Mouse (Mus musculus) heart, adult 2 months (tissue): Measurements from ENCODE around the gene Phf13.

Source experiments
- CTCF ChIP-seq: fragments of 200-600 bp; IDR thresholded peaks from 2 replicates; pipeline ENCODE4 v1.8.1; 2022; ENCODE audit warnings: antibody characterized with exemption, mild to moderate bottlenecking, moderate library complexity
- EP300 ChIP-seq: fragments of 200-500 bp; IDR thresholded peaks from 2 replicates; pipeline ENCODE4 v1.6.1; 2011; ENCODE audit warnings: low read depth, low read length, control low read depth; ENCODE audit not compliant: insufficient read depth
- POLR2A ChIP-seq: fragments of 200-500 bp; IDR thresholded peaks from 2 replicates; pipeline ENCODE4 v1.6.1; 2011; ENCODE audit warnings: mild to moderate bottlenecking, low read depth, low read length, control low read depth; ENCODE audit not compliant: insufficient read depth

DNA sequence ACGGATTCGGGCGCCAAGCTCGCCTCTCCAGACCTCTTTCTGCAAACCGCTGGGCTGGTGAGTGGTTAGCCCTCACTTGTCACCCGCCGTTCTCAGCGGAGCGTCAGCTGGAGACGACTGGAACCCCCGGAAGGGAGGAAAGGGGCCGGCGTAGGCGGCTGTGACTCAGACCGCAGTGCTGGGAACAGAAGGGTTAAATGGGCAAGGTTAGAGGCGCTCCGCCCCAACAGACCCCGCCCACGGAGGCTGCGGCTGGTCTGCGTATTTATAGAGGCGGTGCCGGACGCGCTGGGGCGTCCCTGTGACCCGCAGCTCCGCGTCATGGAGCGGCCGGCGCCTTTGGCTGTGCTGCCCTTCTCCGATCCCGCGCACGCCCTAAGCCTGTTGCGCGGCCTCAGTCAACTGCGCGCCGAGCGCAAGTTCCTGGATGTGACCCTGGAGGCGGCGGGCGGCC, 12.6 kb upstream of the Phf13 start, which contains the start of gene Klhl21:
- TF ChIP-seq CTCF = no peak
- peak; percentile 96 for TF ChIP-seq POLR2A
- TF ChIP-seq EP300 = 0 out of 2 replicates have a peak, but pooled peaks have one; percentile 50
